Mouse (Mus musculus): ENCODE results near the gene Kdelc1. TPM values are rescaled to one million over a fixed set of nuclear protein-coding genes. Genes with fewer than 3 reads are reported as not detected.

The Kdelc1 gene
- total and polyA plus RNA-seq, 3 experiments, result 0.16 TPM; not detected in 2

DNA sequence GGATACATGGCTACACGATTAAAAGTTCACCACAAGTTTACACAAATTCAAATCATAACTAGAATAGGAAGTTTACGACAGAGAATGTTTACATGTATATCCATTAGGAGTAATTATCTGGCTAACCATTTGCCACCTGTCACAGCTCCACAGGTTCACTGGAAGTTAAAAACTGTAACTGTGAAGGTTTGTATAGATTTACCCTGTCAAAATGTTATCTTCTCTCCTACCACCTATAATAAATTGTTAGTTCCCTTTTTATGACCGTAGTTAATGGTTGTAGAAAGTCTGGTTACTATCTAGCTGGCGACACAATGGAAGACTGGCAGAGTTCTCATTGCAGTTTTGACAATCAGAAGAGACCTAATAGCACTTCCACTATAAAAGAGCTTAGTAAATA is 21.6 kb upstream of the Kdelc1 start:
- no peak overlapping the region for H3K9ac ChIP-seq (ENCODE audit: insufficient read depth, low read depth)
- H3K9me3 ChIP-seq (replicated peaks; ENCODE audit: low read length), result no peaks in the 10 kb centered on the region
- H3K27me3 ChIP-seq (replicated peaks), result no peaks in the 10 kb centered on the region
- TF ChIP-seq NRF1 (IDR thresholded peaks at IDR 0.05; ENCODE audit: low read depth, low read length), result no peak
- no peak for TF ChIP-seq CTCF (conservative IDR thresholded peaks at IDR 0.05 in 1 of 2, IDR thresholded peaks at IDR 0.05 in 1 of 2; ENCODE audit: low read depth in 2 of 2, low read length in 2 of 2)
- TF ChIP-seq POLR2A (IDR thresholded peaks at IDR 0.05; ENCODE audit: low read depth, low read length), result no peak
- no peak for TF ChIP-seq HCFC1 (IDR thresholded peaks at IDR 0.05; ENCODE audit: low read depth, low read length)
- TF ChIP-seq RCOR1 (conservative IDR thresholded peaks at IDR 0.05; ENCODE audit: low read depth, low read length), result no peak
- no peak for TF ChIP-seq ELF1 (IDR thresholded peaks at IDR 0.05; ENCODE audit: low read depth, low read length)
- H3K4me2 ChIP-seq (ENCODE audit: insufficient read depth, low read depth, poor library complexity, severe bottlenecking), result no peak overlapping the region
- no peak overlapping the region for H3K27ac ChIP-seq (ENCODE audit: insufficient read depth, low read depth)
- H3K79me2 ChIP-seq (replicated peaks; ENCODE audit: control insufficient read depth, extremely low read depth, insufficient read depth, poor library complexity, severe bottlenecking), result no peaks in the 10 kb centered on the region
- dilution Hi-C loops (cut with MboI; ENCODE audit: extremely low pct_ligation_motif_present, extremely low pct_unique_long_range_greater_than_20kb, low sequenced_read_pairs), result no loop called here
- in situ Hi-C loops (cut with MboI; ENCODE audit: low pct_ligation_motif_present, low pct_unique_long_range_greater_than_20kb, low sequenced_read_pairs), result no loop called here
- H3K4me3 ChIP-seq (replicated peaks in 1 of 3; ENCODE audit: low read depth in 2 of 3, low read length in 2 of 3, poor library complexity in 1 of 3), result no peak overlapping the region
- H3K4me1 ChIP-seq (ENCODE audit: control insufficient read depth in 1 of 2, insufficient read depth in 2 of 2), result no peaks in the 10 kb centered on the region
- no peaks in the 10 kb centered on the region for H3K36me3 ChIP-seq (replicated peaks in 1 of 2; ENCODE audit: control insufficient read depth in 1 of 2, insufficient read depth in 1 of 2, low read length in 1 of 2)
- DNase-seq (ENCODE audit: extremely low read depth), result no peak

DNA sequence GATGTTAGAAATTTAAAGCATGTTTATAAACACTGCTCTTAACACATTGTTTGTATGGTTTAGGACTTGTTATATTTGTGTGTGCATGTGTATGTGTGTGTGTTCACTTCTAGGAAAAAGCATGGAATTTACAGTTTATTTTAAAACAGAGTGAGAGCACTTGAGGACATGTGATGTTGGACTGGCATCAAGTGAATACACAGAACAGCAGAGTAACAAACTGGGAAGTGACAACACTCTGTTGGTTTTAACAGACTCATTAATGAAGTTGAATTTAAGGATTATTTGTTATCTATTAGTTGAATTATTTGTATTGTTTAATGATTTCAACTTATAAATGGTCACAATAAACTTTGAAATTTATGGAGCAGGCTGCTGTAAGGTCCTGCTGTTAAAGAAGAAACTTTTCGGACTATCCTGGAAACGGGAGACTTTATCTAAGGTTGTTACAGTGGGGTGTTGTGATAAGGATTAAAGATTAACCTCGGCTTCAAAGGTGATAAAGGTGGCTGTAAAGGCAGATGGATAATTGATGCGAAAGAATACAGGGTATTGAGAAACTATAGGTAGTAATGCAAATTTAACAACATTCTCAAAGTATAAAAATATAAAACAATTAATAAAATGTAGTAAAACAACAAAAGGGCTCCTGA is 11.4 kb upstream of the Kdelc1 start:
- no peak for DNase-seq (ENCODE audit: extremely low read depth)
- Histone ChIP-seq H3K36me3 (replicated peaks in 1 of 2; ENCODE audit: control insufficient read depth in 1 of 2, insufficient read depth in 1 of 2, low read length in 1 of 2) (no peaks in the 10 kb centered on the region), H3K27ac (ENCODE audit: insufficient read depth, low read depth) (no peak overlapping the region), H3K4me3 (replicated peaks in 1 of 3; ENCODE audit: low read depth in 2 of 3, low read length in 2 of 3, poor library complexity in 1 of 3) (no peak overlapping the region), H3K79me2 (replicated peaks; ENCODE audit: control insufficient read depth, extremely low read depth, insufficient read depth, poor library complexity, severe bottlenecking) (no peaks in the 10 kb centered on the region), H3K9me3 (replicated peaks; ENCODE audit: low read length) (no peaks in the 10 kb centered on the region), H3K4me2 (ENCODE audit: insufficient read depth, low read depth, poor library complexity, severe bottlenecking) (no peak overlapping the region), H3K9ac (ENCODE audit: insufficient read depth, low read depth) (no peak overlapping the region), H3K27me3 (replicated peaks) (no peaks in the 10 kb centered on the region), H3K4me1 (ENCODE audit: control insufficient read depth in 1 of 2, insufficient read depth in 2 of 2) (no peaks in the 10 kb centered on the region)
- in situ Hi-C loops (cut with MboI; ENCODE audit: low pct_ligation_motif_present, low pct_unique_long_range_greater_than_20kb, low sequenced_read_pairs), result no loop called here
- dilution Hi-C loops (cut with MboI; ENCODE audit: extremely low pct_ligation_motif_present, extremely low pct_unique_long_range_greater_than_20kb, low sequenced_read_pairs), result no loop called here
- TF ChIP-seq JUN (IDR thresholded peaks at IDR 0.05; ENCODE audit: insufficient read depth, low read depth, low read length) (no peak), RCOR1 (conservative IDR thresholded peaks at IDR 0.05; ENCODE audit: low read depth, low read length) (no peak), TBP (conservative IDR thresholded peaks at IDR 0.05; ENCODE audit: low read depth, low read length) (no peak)

DNA sequence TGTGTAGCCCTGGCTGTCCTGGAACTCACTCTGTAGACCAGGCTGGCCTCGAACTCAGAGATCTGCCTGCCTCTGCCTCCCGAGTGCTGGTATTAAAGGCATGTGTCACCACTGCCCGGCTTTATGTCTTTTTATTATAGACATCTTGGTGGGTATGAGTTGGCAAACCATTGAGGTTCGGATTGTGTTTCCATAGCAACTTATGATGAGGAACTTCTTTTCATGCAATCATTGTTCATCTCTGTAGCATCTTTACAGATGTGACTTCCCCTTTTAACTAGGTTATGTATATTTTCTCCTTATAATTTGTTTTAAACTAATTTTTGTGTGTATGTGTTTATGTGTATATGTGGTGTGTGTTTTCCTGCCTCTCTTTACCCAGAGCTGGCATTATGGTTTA is 7.0 kb upstream of the Kdelc1 start:
- no peak overlapping the region for H3K9ac ChIP-seq (ENCODE audit: insufficient read depth, low read depth)
- no peaks in the 10 kb centered on the region for H3K36me3 ChIP-seq (replicated peaks in 1 of 2; ENCODE audit: control insufficient read depth in 1 of 2, insufficient read depth in 1 of 2, low read length in 1 of 2)
- peaks cover 4 to 7% of the 10 kb centered on the region in 2 experiments for H3K4me1 ChIP-seq (ENCODE audit: control insufficient read depth in 1 of 2, insufficient read depth in 2 of 2)
- no peaks in the 10 kb centered on the region for H3K27me3 ChIP-seq (replicated peaks)
- TF ChIP-seq KAT2A (IDR thresholded peaks at IDR 0.05; ENCODE audit: insufficient replicate concordance, low read length) (no peak), NRF1 (IDR thresholded peaks at IDR 0.05; ENCODE audit: low read depth, low read length) (no peak), POLR2A (IDR thresholded peaks at IDR 0.05; ENCODE audit: low read depth, low read length) (no peak), ZMIZ1 (IDR thresholded peaks at IDR 0.05; ENCODE audit: low read depth, low read length) (no peak), CHD2 (IDR thresholded peaks at IDR 0.05; ENCODE audit: low read length) (no peak), BHLHE40 (IDR thresholded peaks at IDR 0.05; ENCODE audit: low read depth, low read length) (no peak), ELF1 (IDR thresholded peaks at IDR 0.05; ENCODE audit: low read depth, low read length) (no peak), MEF2A (IDR thresholded peaks at IDR 0.05; ENCODE audit: borderline replicate concordance, low read depth, low read length) (no peak), RCOR1 (conservative IDR thresholded peaks at IDR 0.05; ENCODE audit: low read depth, low read length) (no peak), HCFC1 (IDR thresholded peaks at IDR 0.05; ENCODE audit: low read depth, low read length) (no peak), RAD21 (IDR thresholded peaks at IDR 0.05; ENCODE audit: low read depth, low read length) (no peak), EP300 (IDR thresholded peaks at IDR 0.05; ENCODE audit: low read length) (no peak), USF1 (IDR thresholded peaks at IDR 0.05; ENCODE audit: low read depth, low read length) (no peak), POLR2AphosphoS2 (IDR thresholded peaks at IDR 0.05; ENCODE audit: low read depth, low read length) (no peak), ZKSCAN1 (IDR thresholded peaks at IDR 0.05; ENCODE audit: borderline replicate concordance, low read depth, low read length) (no peak), MAFK (IDR thresholded peaks at IDR 0.05; ENCODE audit: insufficient replicate concordance, low read length) (no peak), IRF4 (IDR thresholded peaks at IDR 0.05; ENCODE audit: low read depth, low read length) (no peak), UBTF (IDR thresholded peaks at IDR 0.05; ENCODE audit: low read depth, low read length) (no peak), ZC3H11A (IDR thresholded peaks at IDR 0.05; ENCODE audit: low read depth, low read length) (no peak), NELFE (IDR thresholded peaks at IDR 0.05; ENCODE audit: low read depth, low read length) (no peak)
- peak; percentile 30 for DNase-seq (ENCODE audit: extremely low read depth)
- in situ Hi-C loops (cut with MboI; ENCODE audit: low pct_ligation_motif_present, low pct_unique_long_range_greater_than_20kb, low sequenced_read_pairs) (no loop called here), dilution Hi-C loops (cut with MboI; ENCODE audit: extremely low pct_ligation_motif_present, extremely low pct_unique_long_range_greater_than_20kb, low sequenced_read_pairs) (no loop called here)
- no peaks in the 10 kb centered on the region for H3K79me2 ChIP-seq (replicated peaks; ENCODE audit: control insufficient read depth, extremely low read depth, insufficient read depth, poor library complexity, severe bottlenecking)
- H3K9me3 ChIP-seq (replicated peaks; ENCODE audit: low read length), result no peaks in the 10 kb centered on the region
- H3K27ac ChIP-seq (ENCODE audit: insufficient read depth, low read depth), result no peak overlapping the region
- no peak overlapping the region for H3K4me2 ChIP-seq (ENCODE audit: insufficient read depth, low read depth, poor library complexity, severe bottlenecking)
- no peak overlapping the region for H3K4me3 ChIP-seq (replicated peaks in 1 of 3; ENCODE audit: low read depth in 2 of 3, low read length in 2 of 3, poor library complexity in 1 of 3)
